8 mouse cellular contexts compared by ENCODE assay signal in the genomic region with DNA sequence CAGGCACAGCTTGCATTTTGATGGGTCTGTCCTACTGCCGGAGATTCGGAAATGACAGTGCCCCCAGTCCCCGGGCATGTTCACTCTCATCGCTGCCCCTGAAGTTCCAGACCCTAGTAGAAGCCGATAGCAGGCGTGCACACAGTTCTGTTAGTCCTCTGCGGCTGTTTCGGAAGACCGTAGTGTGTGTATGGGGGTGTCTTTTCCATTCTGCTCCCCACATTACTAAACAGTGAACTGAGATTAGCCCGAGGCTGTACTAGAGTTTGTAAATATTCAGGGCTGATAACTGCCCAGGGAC. TPM values are rescaled to one million over a fixed set of nuclear protein-coding genes. Genes with fewer than 3 reads are reported as not detected.
DNase-seq lines count a peak whose midpoint lies in the region; ATAC-seq and TF ChIP-seq lines count a peak whose summit lies in the region.

No protein-coding gene starts in this region.

- no peak for TF ChIP-seq EP300 in heart, adult 2 months (IDR thresholded peaks at IDR 0.05; ENCODE audit: insufficient read depth, low read depth, low read length)
- TF ChIP-seq EP300 in CH12.LX (IDR thresholded peaks at IDR 0.05; ENCODE audit: low read length), result no peak
- no peak for TF ChIP-seq EP300 in liver, embryonic 14.5 days (IDR thresholded peaks at IDR 0.05; ENCODE audit: low read depth)

- intact Hi-C loops in heart, adult 2 months (cut with DNase I), result loop anchor here (2.0 kb wide), 1 partner anchor 71 kb away; the partner anchor contains the start of genes Taf5l and Urb2
- intact Hi-C loops in heart, postnatal 25 days (cut with DNase I), result loop anchor here (2.0 kb wide), 1 partner anchor 29 kb away; no protein-coding TSS in a partner anchor

- peak overlapping the region; percentile 98 for H3K4me3 ChIP-seq in heart, adult 2 months
- peak overlapping the region; percentile 85 to 99 (median 98) for H3K4me3 ChIP-seq in CH12.LX (replicated peaks in 1 of 3; ENCODE audit: low read depth in 2 of 3, low read length in 2 of 3, poor library complexity in 1 of 3)
- H3K4me3 ChIP-seq in forebrain, embryonic 12.5 days (replicated peaks), result peak overlapping the region; percentile 98
- H3K4me3 ChIP-seq in liver, embryonic 14.5 days (ENCODE audit: insufficient read depth in 1 of 2, low read depth in 2 of 2, low read length in 2 of 2), result peak overlapping the region; percentile 89 to 95

- no peak for TF ChIP-seq CTCF in heart, adult 2 months (IDR thresholded peaks at IDR 0.05)
- no peak for TF ChIP-seq CTCF in CH12.LX (conservative IDR thresholded peaks at IDR 0.05 in 1 of 2, IDR thresholded peaks at IDR 0.05 in 1 of 2; ENCODE audit: low read depth in 2 of 2, low read length in 2 of 2)
- TF ChIP-seq CTCF in liver, embryonic 14.5 days (IDR thresholded peaks at IDR 0.05; ENCODE audit: low read depth), result no peak

- H3K4me2 ChIP-seq in CH12.LX (ENCODE audit: insufficient read depth, low read depth, poor library complexity, severe bottlenecking), result peak overlapping the region; percentile 96
- H3K4me2 ChIP-seq in forebrain, embryonic 12.5 days, result peak overlapping the region; percentile 98
- peak overlapping the region; percentile 68 for H3K4me2 ChIP-seq in liver, embryonic 14.5 days (ENCODE audit: low read depth)

- H3K36me3 ChIP-seq in heart, adult 2 months (ENCODE audit: control insufficient read depth, insufficient read depth, low read length), result no peaks in the 10 kb centered on the region
- peaks cover 15 to 53% of the 10 kb centered on the region in 2 experiments for H3K36me3 ChIP-seq in CH12.LX (replicated peaks in 1 of 2; ENCODE audit: control insufficient read depth in 1 of 2, insufficient read depth in 1 of 2, low read length in 1 of 2)
- H3K36me3 ChIP-seq in forebrain, embryonic 12.5 days (replicated peaks), result peaks cover 25% of the 10 kb centered on the region
- peaks cover 62% of the 10 kb centered on the region for H3K36me3 ChIP-seq in liver, embryonic 14.5 days (replicated peaks; ENCODE audit: control insufficient read depth, insufficient read depth, low read depth)

- dilution Hi-C loops in CH12.LX (cut with MboI; ENCODE audit: extremely low pct_ligation_motif_present, extremely low pct_unique_long_range_greater_than_20kb, low sequenced_read_pairs), result no loop called here

- H3K79me2 ChIP-seq in heart, adult 2 months (replicated peaks; ENCODE audit: control insufficient read depth, insufficient read depth, low read length), result no peaks in the 10 kb centered on the region
- H3K79me2 ChIP-seq in CH12.LX (replicated peaks; ENCODE audit: control insufficient read depth, extremely low read depth, insufficient read depth, poor library complexity, severe bottlenecking), result peaks cover 12% of the 10 kb centered on the region

- peak overlapping the region; percentile 76 for H3K9ac ChIP-seq in heart, adult 2 months (ENCODE audit: low read depth, low read length)
- peak overlapping the region; percentile 85 for H3K9ac ChIP-seq in CH12.LX (ENCODE audit: insufficient read depth, low read depth)
- peak overlapping the region; percentile 82 for H3K9ac ChIP-seq in forebrain, embryonic 12.5 days
- H3K9ac ChIP-seq in liver, embryonic 14.5 days (replicated peaks), result peak overlapping the region; percentile 88

- H3K9me3 ChIP-seq in CH12.LX (replicated peaks; ENCODE audit: low read length), result no peaks in the 10 kb centered on the region
- no peaks in the 10 kb centered on the region for H3K9me3 ChIP-seq in forebrain, embryonic 12.5 days
- no peaks in the 10 kb centered on the region for H3K9me3 ChIP-seq in liver, embryonic 14.5 days (ENCODE audit: control insufficient read depth, low read length)

- ATAC-seq in forebrain, embryonic 12.5 days (ENCODE audit: low FRiP score), result peak; percentile 52; the same call in 1 of the 2 replicates
- peak; percentile 61 for ATAC-seq in liver, embryonic 14.5 days (ENCODE audit: insufficient read depth)

- no peaks in the 10 kb centered on the region for H3K4me1 ChIP-seq in heart, adult 2 months (ENCODE audit: control insufficient read depth, insufficient read depth, low read length)
- peaks cover 6 to 27% of the 10 kb centered on the region in 2 experiments; a peak in 3 of 4 replicates for H3K4me1 ChIP-seq in CH12.LX (ENCODE audit: control insufficient read depth in 1 of 2, insufficient read depth in 2 of 2)
- H3K4me1 ChIP-seq in forebrain, embryonic 12.5 days, result peaks cover 15% of the 10 kb centered on the region
- H3K4me1 ChIP-seq in liver, embryonic 14.5 days (replicated peaks; ENCODE audit: control insufficient read depth in 2 of 2, insufficient read depth in 2 of 2, low read length in 1 of 2), result peaks cover 3 to 9% of the 10 kb centered on the region in 2 experiments

- in situ Hi-C loops in CH12.LX (cut with MboI; ENCODE audit: low pct_ligation_motif_present, low pct_unique_long_range_greater_than_20kb, low sequenced_read_pairs), result no loop called here

- WGBS in heart, adult 2 months, result under 1% methylated on average over 10 of the region's 10 CpGs
- WGBS in forebrain, embryonic 12.5 days, result 5% methylated on average over 10 of the region's 10 CpGs
- under 1% methylated on average over 10 of the region's 10 CpGs for WGBS in liver, embryonic 14.5 days (ENCODE audit: insufficient replicate concordance)

- TF ChIP-seq RAD21 in CH12.LX (IDR thresholded peaks at IDR 0.05; ENCODE audit: low read depth, low read length), result no peak

- H3K27me3 ChIP-seq in heart, adult 2 months (ENCODE audit: control insufficient read depth, insufficient read depth, low read length), result no peaks in the 10 kb centered on the region
- no peaks in the 10 kb centered on the region for H3K27me3 ChIP-seq in CH12.LX (replicated peaks)
- no peaks in the 10 kb centered on the region for H3K27me3 ChIP-seq in forebrain, embryonic 12.5 days
- H3K27me3 ChIP-seq in liver, embryonic 14.5 days (ENCODE audit: control insufficient read depth, insufficient read depth, low read length), result no peaks in the 10 kb centered on the region

- no peak for DNase-seq in heart, adult 2 months
- no peak for DNase-seq in heart, postnatal 25 days (ENCODE audit: low spot score)
- DNase-seq in CH12.LX (ENCODE audit: extremely low read depth), result no peak
- peak in 1 of 3 experiments; percentile 41 for DNase-seq in liver, embryonic 14.5 days (ENCODE audit: low read depth in 3 of 3, low spot score in 3 of 3)
- no peak for DNase-seq in right cerebral cortex, postnatal 4 days
- no peak for DNase-seq in ovary, postnatal 36 days (ENCODE audit: low spot score)
- no peak for DNase-seq in adipocyte (ENCODE audit: low spot score)

- peak overlapping the region; percentile 82 for H3K27ac ChIP-seq in heart, adult 2 months
- no peak overlapping the region for H3K27ac ChIP-seq in CH12.LX (ENCODE audit: insufficient read depth, low read depth)
- peak overlapping the region; percentile 78 for H3K27ac ChIP-seq in forebrain, embryonic 12.5 days
- peak overlapping the region; percentile 32 for H3K27ac ChIP-seq in liver, embryonic 14.5 days

- no peak for TF ChIP-seq POLR2A in heart, adult 2 months (IDR thresholded peaks at IDR 0.05; ENCODE audit: insufficient read depth, low read depth, low read length)
- TF ChIP-seq POLR2A in CH12.LX (IDR thresholded peaks at IDR 0.05; ENCODE audit: low read depth, low read length), result no peak

TF ChIP-seq in CH12.LX, 34 proteins besides CTCF, POLR2A, EP300 and RAD21:
- 0 out of 2 replicates have a peak, but pooled peaks have one; percentile 4 for TF ChIP-seq ZMIZ1 (IDR thresholded peaks at IDR 0.05; ENCODE audit: low read depth, low read length)
- 0 out of 2 replicates have a peak, but pooled peaks have one; percentile 3 for TF ChIP-seq NELFE (IDR thresholded peaks at IDR 0.05; ENCODE audit: low read depth, low read length)
- TF ChIP-seq MYC (IDR thresholded peaks at IDR 0.05; ENCODE audit: low read depth, low read length), result no peak

RNA-seq across cellular contexts. Expression of gene Nup133, which starts 0.6 kb away (rescaled TPM):
- 10 to 100 TPM in 1 of 2 experiments, 1 to 10 TPM in 1; 9.9 to 10.8 TPM for total RNA-seq in heart, adult 2 months (2021)
- polyA plus RNA-seq in heart, adult 2 months (2012; rRNA removed), result 7.2 and 12.3 TPM in 2 replicates
- 10 to 100 TPM in 1 of 2 experiments, 1 to 10 TPM in 1; 9.2 to 11.9 TPM for total RNA-seq in heart, postnatal 25 days (2021)
- 32.8 and 37.1 TPM in 2 replicates for total RNA-seq in CH12.LX (2012; rRNA removed)
- total RNA-seq in CH12.LX (2014; rRNA removed), result 49.0 and 51.8 TPM in 2 replicates
- polyA plus RNA-seq in CH12.LX (2012; ENCODE audit: insufficient read length, low read depth), result 39.6 and 39.7 TPM in 2 replicates
- 50.3 and 56.2 TPM in 2 replicates for polyA plus RNA-seq in forebrain, embryonic 12.5 days (2016; fragmentation: Nextera tagmentation; extraction: Ambion mirVana)
- 13.7 and 17.6 TPM in 2 replicates for polyA plus RNA-seq in liver, embryonic 14.5 days (2012; rRNA removed)
- polyA plus RNA-seq in liver, embryonic 14.5 days (2014; fragmentation: Nextera tagmentation; extraction: Ambion mirVana), result 23.3 and 27.8 TPM in 2 replicates

RNA-seq across cellular contexts. Expression of gene Abcb10, which starts 33.3 kb away (rescaled TPM):
- total RNA-seq in heart, adult 2 months (2021), result 10 to 100 TPM; 40.2 to 44.2 TPM
- 19.1 and 27.6 TPM in 2 replicates for polyA plus RNA-seq in heart, adult 2 months (2012; rRNA removed)
- total RNA-seq in heart, postnatal 25 days (2021), result 10 to 100 TPM; 43.9 to 48.0 TPM
- total RNA-seq in CH12.LX (2012; rRNA removed) (8.0 and 8.1 TPM in 2 replicates), CH12.LX (2014; rRNA removed) (8.5 and 8.9 TPM in 2 replicates)
- 7.3 and 8.1 TPM in 2 replicates for polyA plus RNA-seq in CH12.LX (2012; ENCODE audit: insufficient read length, low read depth)
- 16.1 and 17.3 TPM in 2 replicates for polyA plus RNA-seq in forebrain, embryonic 12.5 days (2016; fragmentation: Nextera tagmentation; extraction: Ambion mirVana)
- polyA plus RNA-seq in liver, embryonic 14.5 days (2012; rRNA removed), result 71.8 and 83.0 TPM in 2 replicates
- 129 and 144 TPM in 2 replicates for polyA plus RNA-seq in liver, embryonic 14.5 days (2014; fragmentation: Nextera tagmentation; extraction: Ambion mirVana)

RNA-seq across cellular contexts. Expression of gene Acta1, which starts 55.1 kb away (rescaled TPM):
- total RNA-seq in heart, adult 2 months (2021), result 100 to 1,000 TPM; 229 to 294 TPM
- polyA plus RNA-seq in heart, adult 2 months (2012; rRNA removed), result 1,051 and 1,757 TPM in 2 replicates
- total RNA-seq in heart, postnatal 25 days (2021), result 100 to 1,000 TPM; 516 to 635 TPM
- total RNA-seq in CH12.LX (2012; rRNA removed) (0.08 TPM in 1 of 2 replicates, not detected in the other), CH12.LX (2014; rRNA removed) (not detected in 2 replicates)
- 0.27 and 0.91 TPM in 2 replicates for polyA plus RNA-seq in CH12.LX (2012; ENCODE audit: insufficient read length, low read depth)
- polyA plus RNA-seq in forebrain, embryonic 12.5 days (2016; fragmentation: Nextera tagmentation; extraction: Ambion mirVana), result 0.94 and 2.4 TPM in 2 replicates
- polyA plus RNA-seq in liver, embryonic 14.5 days (2012; rRNA removed), result 1.9 and 2.2 TPM in 2 replicates
- polyA plus RNA-seq in liver, embryonic 14.5 days (2014; fragmentation: Nextera tagmentation; extraction: Ambion mirVana), result 0.21 and 0.83 TPM in 2 replicates

Comparison
In these comparisons a context has a peak if more than half of its experiments do, and no peak if none do; other contexts are left out.
1. RNA of gene Acta1, which starts 55.1 kb away (polyA plus RNA-seq): 1,051 to 1,757 TPM in heart, adult 2 months; 0.94 to 2.4 TPM in forebrain, embryonic 12.5 days, 0.21 to 2.2 TPM in liver, embryonic 14.5 days and 0.27 to 0.91 TPM in CH12.LX; every median in the first group is over 100 times any median in the second.
2. Peak in every context shown above with its lines, with median percentiles within 50 percentile points of each other: H3K4me3 ChIP-seq, H3K9ac ChIP-seq and H3K4me2 ChIP-seq.